Mouse (Mus musculus): ENCODE measurements at regions not wholly inside any gene's neighbourhood (a gene's known extent, or its start where the extent isn't known, plus 50 kb on each side); places are given as distances from the start of the nearest gene placed in this dataset.
"Not testable (repeated sequence)": the region's sequence is repeated elsewhere in the genome, so short reads cannot be mapped to it uniquely, and the experiment has no call there.

GRCm38 (mm10) chr16:9011691-9012090 is 181.8 kb downstream of the 1810013L24Rik start:
- intact Hi-C loops (cut with DNase I): no loop called here
- no peak for DNase-seq

GRCm38 (mm10) chr16:9016040-9016761 is 186.3 kb downstream of the 1810013L24Rik start:
- intact Hi-C loops (cut with DNase I): no loop called here
- DNase-seq: no peak

GRCm38 (mm10) chr16:9016762-9017086 is 186.8 kb downstream of the 1810013L24Rik start:
- intact Hi-C loops (cut with DNase I): no loop called here
- DNase-seq: no peak

GRCm38 (mm10) chr16:9030717-9031116 is 200.8 kb downstream of the 1810013L24Rik start:
- DNase-seq: no peak
- intact Hi-C loops (cut with DNase I): no loop called here

GRCm38 (mm10) chr16:9043271-9043670 is 213.4 kb downstream of the 1810013L24Rik start:
- intact Hi-C loops (cut with DNase I): no loop called here
- DNase-seq: no peak

GRCm38 (mm10) chr16:9046864-9047263 is 217.0 kb downstream of the 1810013L24Rik start:
- no peak for DNase-seq
- intact Hi-C loops (cut with DNase I): no loop called here

GRCm38 (mm10) chr16:9054415-9054814 is 224.5 kb downstream of the 1810013L24Rik start:
- intact Hi-C loops (cut with DNase I): no loop called here
- DNase-seq: no peak

GRCm38 (mm10) chr16:9056430-9056829 is 226.5 kb downstream of the 1810013L24Rik start:
- DNase-seq: no peak
- intact Hi-C loops (cut with DNase I): no loop called here

GRCm38 (mm10) chr16:9071526-9071925 is 241.6 kb downstream of the 1810013L24Rik start:
- DNase-seq: no peak
- intact Hi-C loops (cut with DNase I): no loop called here

- intact Hi-C loops (cut with DNase I); DNase-seq: not testable (repeated sequence)
These were observed 242.1 kb downstream of the 1810013L24Rik start for GRCm38 (mm10) chr16:9071956-9072355.

- no peak for DNase-seq
- intact Hi-C loops (cut with DNase I): no loop called here
These were observed 244.4 kb downstream of the 1810013L24Rik start for GRCm38 (mm10) chr16:9074295-9074694.

- no peak for DNase-seq
- intact Hi-C loops (cut with DNase I): no loop called here
These were observed 247.6 kb downstream of the 1810013L24Rik start for GRCm38 (mm10) chr16:9077451-9077850.

GRCm38 (mm10) chr16:9078405-9078942 is 248.6 kb downstream of the 1810013L24Rik start:
- intact Hi-C loops (cut with DNase I): no loop called here
- DNase-seq: no peak

GRCm38 (mm10) chr16:9083040-9083439 is 253.1 kb downstream of the 1810013L24Rik start:
- DNase-seq: no peak
- intact Hi-C loops (cut with DNase I): no loop called here

- DNase-seq: no peak
- intact Hi-C loops (cut with DNase I): no loop called here
These were observed 253.8 kb downstream of the 1810013L24Rik start for GRCm38 (mm10) chr16:9083740-9084139.

- intact Hi-C loops (cut with DNase I): no loop called here
- no peak for DNase-seq
These were observed 254.7 kb downstream of the 1810013L24Rik start for GRCm38 (mm10) chr16:9084581-9084980.

GRCm38 (mm10) chr16:9085133-9085532 is 255.2 kb downstream of the 1810013L24Rik start:
- intact Hi-C loops (cut with DNase I): no loop called here
- DNase-seq: no peak

- DNase-seq: no peak
- intact Hi-C loops (cut with DNase I): no loop called here
These were observed 256.1 kb downstream of the 1810013L24Rik start for GRCm38 (mm10) chr16:9085977-9086376.

GRCm38 (mm10) chr16:9091790-9092189 is 261.9 kb downstream of the 1810013L24Rik start:
- no peak for DNase-seq
- intact Hi-C loops (cut with DNase I): no loop called here

- intact Hi-C loops (cut with DNase I): no loop called here
- DNase-seq: no peak
These were observed 262.4 kb downstream of the 1810013L24Rik start for GRCm38 (mm10) chr16:9092191-9092848.

GRCm38 (mm10) chr16:9093593-9093992 is 263.7 kb downstream of the 1810013L24Rik start:
- DNase-seq: no peak
- intact Hi-C loops (cut with DNase I): no loop called here

- intact Hi-C loops (cut with DNase I): no loop called here
- no peak for DNase-seq
These were observed 264.3 kb downstream of the 1810013L24Rik start for GRCm38 (mm10) chr16:9094201-9094600.
